Mouse (Mus musculus): ENCODE results near the gene Gdpd5. TPM values are rescaled to one million over a fixed set of nuclear protein-coding genes. Genes with fewer than 3 reads are reported as not detected.

Gene Gdpd5
- total RNA-seq (2023) = 1.1 and 1.2 TPM in 2 replicates

DNA sequence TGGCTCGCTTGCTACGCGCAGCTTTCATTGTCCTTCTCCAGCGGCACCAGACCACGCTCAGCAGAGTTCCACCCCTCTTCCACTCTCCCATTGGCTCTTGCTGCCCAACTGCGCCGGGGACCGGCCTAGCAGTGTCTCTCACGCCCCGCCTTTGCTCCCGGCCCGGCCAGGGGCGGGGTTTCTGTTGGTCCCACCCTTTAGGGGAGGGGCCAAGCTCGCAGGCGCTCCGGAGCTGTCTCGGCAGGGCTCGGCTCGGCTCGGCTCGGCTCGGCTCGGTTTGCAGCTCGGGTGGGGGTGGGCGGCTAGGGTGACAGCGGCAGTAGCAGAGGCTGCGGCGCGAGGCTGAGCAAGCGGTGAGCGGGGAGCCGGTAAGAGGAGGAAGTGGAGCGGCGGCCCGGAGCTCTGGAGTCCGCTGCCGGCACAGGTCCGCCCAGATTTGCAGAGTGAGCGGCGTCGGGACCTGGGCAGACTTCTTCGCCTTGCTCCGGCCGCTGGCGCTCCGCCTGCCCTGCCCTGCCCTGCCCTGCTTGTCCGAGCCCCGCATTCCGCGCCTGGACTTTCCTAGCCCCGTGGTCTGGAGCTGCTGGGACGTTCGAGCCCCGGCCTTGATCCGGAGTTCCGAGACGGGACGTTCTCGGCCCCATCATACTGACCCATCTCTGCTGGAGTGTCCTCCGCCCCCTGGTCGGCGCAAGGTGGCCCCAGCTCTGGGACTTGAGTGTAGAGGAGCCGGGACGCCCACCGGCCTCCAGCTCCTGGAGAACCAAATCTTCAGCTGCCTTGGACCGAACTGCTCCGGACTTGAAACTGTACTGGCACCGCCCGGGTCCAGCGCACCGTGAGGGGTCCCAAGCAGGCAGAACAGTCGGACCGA lies at the start of gene Gdpd5:
Gdpd5 (plus strand) TSS at position 201 of the 874 bp plus-strand sequence.

DNA sequence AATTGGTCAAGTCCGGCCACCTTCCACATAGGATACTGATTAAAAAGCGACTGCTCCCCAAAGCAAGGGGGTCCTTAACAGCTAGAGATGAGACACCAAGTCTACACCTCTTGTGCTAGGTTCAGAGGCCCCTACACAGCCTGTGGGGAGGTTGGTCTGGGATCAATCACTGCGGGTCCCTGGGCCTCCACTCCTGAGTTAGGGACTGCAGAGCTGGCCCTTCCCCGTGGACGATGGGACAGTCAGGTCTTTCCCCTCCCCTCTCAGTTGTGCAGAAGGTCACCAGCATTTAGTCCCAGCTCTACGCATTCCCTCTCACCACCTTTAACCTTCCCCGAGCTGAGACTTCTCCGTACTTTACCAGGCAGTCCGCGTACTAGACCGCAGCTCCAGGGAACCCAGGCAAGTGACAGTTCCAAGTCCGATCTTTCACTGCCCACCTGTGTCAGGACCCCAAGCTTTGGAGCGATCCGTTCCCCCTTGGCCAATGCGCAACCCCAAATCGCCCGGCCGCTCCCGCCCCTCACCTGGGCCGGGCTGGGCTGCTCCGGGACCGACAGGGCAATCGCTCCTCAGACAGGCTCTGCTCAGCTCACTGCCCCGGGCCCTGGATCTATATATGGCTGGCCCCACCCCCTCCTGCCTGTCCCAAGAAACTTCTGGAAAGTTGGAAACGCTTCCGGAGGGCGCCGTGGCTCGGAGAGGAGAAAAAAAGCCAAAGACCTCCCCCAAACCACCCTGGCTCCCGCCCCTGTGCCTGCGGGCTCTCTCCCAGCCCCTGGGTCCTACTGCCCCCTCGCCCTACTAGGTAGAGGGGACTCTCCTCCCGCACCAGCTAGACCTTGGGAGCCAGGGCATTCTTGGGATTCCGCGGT lies 28.5 kb upstream of the Gdpd5 start, which contains the start of gene Serpinh1:
Serpinh1 (minus strand) TSS at position 714 of the 875 bp plus-strand sequence.

DNA sequence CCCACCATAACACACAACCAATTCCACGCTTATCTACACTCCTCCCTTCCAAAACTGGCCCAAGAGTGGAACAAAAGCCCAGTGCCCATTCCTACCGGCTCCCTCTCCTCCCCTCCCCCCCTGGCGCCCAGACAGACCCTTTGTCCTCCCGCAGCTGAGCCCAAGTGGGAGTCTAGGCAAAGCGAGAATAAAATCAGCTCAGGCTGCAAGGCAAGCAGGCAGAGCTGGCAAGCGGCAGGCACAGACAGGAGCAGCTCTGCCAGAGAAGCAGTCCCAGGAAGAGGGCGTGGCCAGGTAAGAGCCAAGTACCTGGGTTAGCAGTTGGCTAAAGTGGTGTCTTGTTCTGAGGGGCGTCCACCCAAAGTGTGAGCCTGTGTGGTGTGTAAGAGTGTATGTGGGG lies 84.6 kb downstream of the Gdpd5 start, which contains the start of gene Klhl35:
Klhl35 (plus strand) TSS at position 194 of the 400 bp plus-strand sequence.

DNA sequence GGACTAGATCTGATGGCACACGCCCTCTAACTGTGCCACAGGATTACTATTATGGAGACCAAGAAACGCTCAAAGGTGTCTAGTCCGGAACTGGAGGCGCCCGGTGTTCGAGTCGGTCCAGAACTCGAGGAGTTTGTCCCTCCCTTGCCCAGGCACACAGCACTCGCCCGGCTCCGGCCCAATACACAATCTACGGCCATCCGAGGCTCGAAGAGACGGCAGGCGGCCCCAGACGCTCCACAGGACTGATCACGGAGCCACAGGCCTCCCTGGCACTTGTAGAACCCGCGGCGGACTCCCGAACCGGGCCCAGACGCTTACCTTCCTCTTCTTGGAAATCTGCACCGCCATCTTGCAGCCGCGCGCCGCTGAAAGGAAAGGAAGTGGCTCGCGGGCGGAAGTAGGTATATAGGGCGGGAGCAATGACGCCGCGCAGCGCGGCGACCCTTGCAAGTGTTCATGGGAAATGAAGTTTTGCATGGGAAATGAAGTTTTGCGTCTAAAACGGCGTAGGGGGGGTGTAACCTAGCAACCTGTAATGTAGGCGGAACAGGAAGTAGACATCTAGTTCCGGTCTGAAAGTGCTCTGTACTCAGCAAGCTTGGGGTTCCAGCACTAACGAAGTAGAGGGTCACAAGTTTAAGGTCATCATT lies 102.2 kb downstream of the Gdpd5 start, which contains the start of gene Rps3:
Rps3 (minus strand) TSS at position 468 of the 653 bp plus-strand sequence.

Other genes starting within 250 kb of the Gdpd5 start
- gene Uvrag, start 240.3 kb upstream of the Gdpd5 start, total RNA-seq (2023) = 91.2 and 126 TPM in 2 replicates
- 76.0 and 92.3 TPM in 2 replicates for gene Dgat2, start 198.7 kb upstream of the Gdpd5 start, total RNA-seq (2023)
- gene Mogat2, start 142.8 kb upstream of the Gdpd5 start, total RNA-seq (2023) = 12.1 and 13.9 TPM in 2 replicates
- 3.2 and 3.8 TPM in 2 replicates for gene Map6, start 114.0 kb upstream of the Gdpd5 start, total RNA-seq (2023)
- 2.8 and 3.5 TPM in 2 replicates for gene Serpinh1, start 28.2 kb upstream of the Gdpd5 start, total RNA-seq (2023)
- gene Klhl35, start 84.6 kb downstream of the Gdpd5 start, total RNA-seq (2023) = 1.4 TPM in 1 of 2 replicates, not detected in the other
- gene Rps3, start 102.3 kb downstream of the Gdpd5 start, total RNA-seq (2023) = 304 and 344 TPM in 2 replicates
- gene Arrb1, start 154.1 kb downstream of the Gdpd5 start, total RNA-seq (2023) = 142 and 180 TPM in 2 replicates
- gene Tpbgl, start 245.7 kb downstream of the Gdpd5 start, total RNA-seq (2023) = not detected in 2 replicates